Mouse (Mus musculus) stomach, embryonic 16.5 days (tissue): ENCODE data around the gene Lemd2. TPM values are rescaled to one million over a fixed set of nuclear protein-coding genes. Genes with fewer than 3 reads are reported as not detected.

Experiments
- ATAC-seq: fragments of 200-750 bp; cut with Nextera tagmentation; 2 replicates; pipeline ENCODE4 v1.8.0; 2017; ENCODE audit warnings: moderate number of reproducible peaks, moderate TSS enrichment; ENCODE audit not compliant: insufficient read depth, low FRiP score
- H3K27ac ChIP-seq: fragments of 300-500 bp; sonication (generic); 2 replicates; pipeline ENCODE4 v1.5.1; 2014; ENCODE audit warnings: low read length
- H3K27me3 ChIP-seq: fragments of 300-500 bp; sonication (generic); 2 replicates; pipeline ENCODE4 v1.6.1; 2014; ENCODE audit warnings: low read length, control low read depth, mixed read lengths; ENCODE audit not compliant: control insufficient read depth, insufficient read depth
- H3K36me3 ChIP-seq: fragments of 300-500 bp; sonication (generic); 2 replicates; pipeline ENCODE4 v1.6.1; 2014; ENCODE audit warnings: low read length; ENCODE audit not compliant: control insufficient read depth, insufficient read depth
- H3K4me1 ChIP-seq: fragments of 300-500 bp; sonication (generic); 2 replicates; pipeline ENCODE4 v1.6.1; 2014; ENCODE audit warnings: low read length, control low read depth, mixed read lengths; ENCODE audit not compliant: control insufficient read depth, insufficient read depth
- H3K4me2 ChIP-seq: fragments of 300-500 bp; sonication (generic); 2 replicates; pipeline ENCODE4 v1.6.1; 2014; ENCODE audit warnings: low read depth, low read length, mixed read lengths
- H3K4me3 ChIP-seq: fragments of 300-500 bp; sonication (generic); replicated peaks from 2 replicates; pipeline ENCODE4 v1.5.1; 2014; ENCODE audit warnings: mild to moderate bottlenecking, low read length
- H3K9ac ChIP-seq: fragments of 300-500 bp; sonication (generic); 2 replicates; pipeline ENCODE4 v1.6.1; 2014; ENCODE audit warnings: low read length
- H3K9me3 ChIP-seq: fragments of 300-500 bp; sonication (generic); replicated peaks from 2 replicates; pipeline ENCODE4 v1.6.1; 2016; ENCODE audit warnings: low read length, control low read depth; ENCODE audit not compliant: control insufficient read depth
- WGBS: fragments of 180-500 bp; shearing (Covaris S2); extraction: QIAGEN DNeasy Blood & Tissue Kit; methylation state at CpG from one replicate; pipeline ENCODE4 v1.1.7; 2014; 5-methylcytosine and 5-hydroxymethylcytosine counted together
- polyA plus RNA-seq: library from polyadenylated mRNA; unstranded; fragments of >200 nt; fragmentation: Nextera tagmentation; extraction: Ambion mirVana; gene quantifications from 2 replicates; pipeline ENCODE4 v1.2.1, GENCODE M21; 2015

The Lemd2 gene
- polyA plus RNA-seq, 1 experiment from 2014 or later, result 9.5 TPM

- H3K4me3 ChIP-seq, result no peak overlapping the region
These were observed 31.8 kb downstream of the Lemd2 start for GRCm38 (mm10) chr17:27172459-27172858.

GRCm38 (mm10) chr17:27171121-27171520, 33.1 kb downstream of the Lemd2 start:
- no peaks in the 10 kb centered on the region for H3K9me3 ChIP-seq
- no peak for ATAC-seq
- H3K27me3 ChIP-seq, result no peaks in the 10 kb centered on the region
- no peaks in the 10 kb centered on the region for H3K4me1 ChIP-seq
- no peak overlapping the region for H3K4me3 ChIP-seq
- no peak overlapping the region for H3K27ac ChIP-seq
- 74% methylated on average over 5 of the region's 5 CpGs for WGBS
- no peak overlapping the region for H3K4me2 ChIP-seq
- no peaks in the 10 kb centered on the region for H3K36me3 ChIP-seq
- H3K9ac ChIP-seq, result no peak overlapping the region

More at GRCm38 (mm10) chr17:27172459-27172858, 31.8 kb downstream of the Lemd2 start:
- H3K9me3 ChIP-seq, result no peaks in the 10 kb centered on the region
- no peak for ATAC-seq
- no peaks in the 10 kb centered on the region for H3K36me3 ChIP-seq
- H3K9ac ChIP-seq, result no peak overlapping the region
- H3K4me2 ChIP-seq, result no peak overlapping the region
- no peaks in the 10 kb centered on the region for H3K27me3 ChIP-seq
- WGBS, result 77% methylated on average over 9 of the region's 9 CpGs
- H3K27ac ChIP-seq, result no peak overlapping the region
- no peaks in the 10 kb centered on the region for H3K4me1 ChIP-seq

GRCm38 (mm10) chr17:27169952-27170695, 34.1 kb downstream of the Lemd2 start:
- 74% methylated on average over 11 of the region's 11 CpGs for WGBS
- no peak for ATAC-seq
- no peaks in the 10 kb centered on the region for H3K9me3 ChIP-seq
- H3K9ac ChIP-seq, result no peak overlapping the region
- H3K36me3 ChIP-seq, result no peaks in the 10 kb centered on the region
- no peak overlapping the region for H3K4me2 ChIP-seq
- no peaks in the 10 kb centered on the region for H3K4me1 ChIP-seq
- H3K4me3 ChIP-seq, result no peak overlapping the region
- no peak overlapping the region for H3K27ac ChIP-seq
- H3K27me3 ChIP-seq, result no peaks in the 10 kb centered on the region

GRCm38 (mm10) chr17:27168569-27168968, 35.7 kb downstream of the Lemd2 start:
- no peak for ATAC-seq
- 96% methylated on average over 4 of the region's 4 CpGs for WGBS

GRCm38 (mm10) chr17:27167545-27167944, 36.7 kb downstream of the Lemd2 start, which contains the start of gene Ip6k3:
Gene Ip6k3, minus strand, starts transcription at chr17:27167795.
- no peak within 1 kb of the TSS for H3K4me2 ChIP-seq
- H3K9ac ChIP-seq, result no peak within 1 kb of the TSS
- no peak within 1 kb of the TSS for H3K4me3 ChIP-seq
- H3K27me3 ChIP-seq, result no peaks in the 10 kb centered on the region
- no peak for ATAC-seq
- H3K4me1 ChIP-seq, result no peaks in the 10 kb centered on the region
- no peak within 1 kb of the TSS for H3K27ac ChIP-seq
- WGBS, result 52% methylated on average over 4 of the region's 4 CpGs
- no peaks in the 10 kb centered on the region for H3K9me3 ChIP-seq
- no peaks in the 10 kb centered on the region for H3K36me3 ChIP-seq

More at GRCm38 (mm10) chr17:27168569-27168968, 35.7 kb downstream of the Lemd2 start:
- no peaks in the 10 kb centered on the region for H3K9me3 ChIP-seq
- H3K4me3 ChIP-seq, result no peak overlapping the region
- no peaks in the 10 kb centered on the region for H3K36me3 ChIP-seq
- H3K4me2 ChIP-seq, result no peak overlapping the region
- no peak overlapping the region for H3K27ac ChIP-seq
- H3K4me1 ChIP-seq, result no peaks in the 10 kb centered on the region
- H3K27me3 ChIP-seq, result no peaks in the 10 kb centered on the region
- H3K9ac ChIP-seq, result no peak overlapping the region

GRCm38 (mm10) chr17:27166901-27167300, 37.4 kb downstream of the Lemd2 start:
- 70% methylated on average over 6 of the region's 6 CpGs for WGBS
- Histone ChIP-seq H3K27me3 (no peaks in the 10 kb centered on the region), H3K4me2 (no peak overlapping the region), H3K9ac (no peak overlapping the region), H3K4me3 (no peak overlapping the region), H3K36me3 (no peaks in the 10 kb centered on the region), H3K9me3 (no peaks in the 10 kb centered on the region), H3K27ac (no peak overlapping the region), H3K4me1 (no peaks in the 10 kb centered on the region)
- no peak for ATAC-seq

GRCm38 (mm10) chr17:27165054-27165773, 39.1 kb downstream of the Lemd2 start:
- Histone ChIP-seq H3K27me3 (no peaks in the 10 kb centered on the region), H3K4me1 (no peaks in the 10 kb centered on the region; the same call in 1 of the 2 replicates), H3K9me3 (no peaks in the 10 kb centered on the region), H3K9ac (no peak overlapping the region), H3K27ac (0 out of 2 replicates have a peak overlapping the region, but pooled peaks have one; percentile 4), H3K4me3 (no peak overlapping the region), H3K4me2 (no peak overlapping the region), H3K36me3 (no peaks in the 10 kb centered on the region)
- ATAC-seq, result peak; percentile 39; the same call in 1 of the 2 replicates
- WGBS, result 54% methylated on average over 8 of the region's 8 CpGs

GRCm38 (mm10) chr17:27160905-27161304, 43.4 kb downstream of the Lemd2 start:
- H3K27me3 ChIP-seq, result no peaks in the 10 kb centered on the region
- H3K4me1 ChIP-seq, result no peaks in the 10 kb centered on the region; the same call in 1 of the 2 replicates
- H3K27ac ChIP-seq, result peak overlapping the region; percentile 41; the same call in 1 of the 2 replicates
- H3K4me2 ChIP-seq, result no peak overlapping the region
- WGBS, result 58% methylated on average over 4 of the region's 4 CpGs
- ATAC-seq, result no peak
- no peak overlapping the region for H3K4me3 ChIP-seq
- 0 out of 2 replicates have a peak overlapping the region, but pooled peaks have one; percentile 43 for H3K9ac ChIP-seq
- no peaks in the 10 kb centered on the region for H3K36me3 ChIP-seq
- no peaks in the 10 kb centered on the region for H3K9me3 ChIP-seq

GRCm38 (mm10) chr17:27159169-27159568, 45.1 kb downstream of the Lemd2 start:
- H3K9me3 ChIP-seq, result no peaks in the 10 kb centered on the region
- no peak for ATAC-seq
- no peaks in the 10 kb centered on the region for H3K36me3 ChIP-seq
- no peaks in the 10 kb centered on the region for H3K27me3 ChIP-seq
- H3K9ac ChIP-seq, result no peak overlapping the region
- peaks cover under 1% of the 10 kb centered on the region; the same call in 1 of the 2 replicates for H3K4me1 ChIP-seq
- H3K4me2 ChIP-seq, result no peak overlapping the region
- WGBS, result 71% methylated on average over 7 of the region's 7 CpGs
- no peak overlapping the region for H3K27ac ChIP-seq
- H3K4me3 ChIP-seq, result no peak overlapping the region
